Mouse (Mus musculus) thymus, postnatal 4 days (tissue): ENCODE measurements around the gene Cracr2b.

ENCODE experiments used
- DNase-seq: peaks from one replicate; pipeline ENCODE4 v3.0.0; 2021

Cracr2b gene

DNA sequence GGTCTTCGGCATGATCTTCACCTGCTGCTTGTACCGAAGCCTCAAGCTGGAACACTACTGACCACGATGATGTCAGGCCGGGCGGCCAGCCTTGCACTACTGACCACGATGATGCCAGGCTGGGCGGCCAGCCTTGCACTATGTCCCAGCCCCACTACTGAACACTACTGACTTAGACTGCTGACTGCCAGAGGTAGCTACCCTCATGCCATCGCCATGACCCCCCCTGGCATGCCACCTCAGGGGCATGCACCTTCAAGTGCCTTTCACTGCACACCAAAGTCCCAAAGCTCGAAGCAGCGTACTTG lies 9.7 kb downstream of the Cracr2b start:
- DNase-seq, result no peak

DNA sequence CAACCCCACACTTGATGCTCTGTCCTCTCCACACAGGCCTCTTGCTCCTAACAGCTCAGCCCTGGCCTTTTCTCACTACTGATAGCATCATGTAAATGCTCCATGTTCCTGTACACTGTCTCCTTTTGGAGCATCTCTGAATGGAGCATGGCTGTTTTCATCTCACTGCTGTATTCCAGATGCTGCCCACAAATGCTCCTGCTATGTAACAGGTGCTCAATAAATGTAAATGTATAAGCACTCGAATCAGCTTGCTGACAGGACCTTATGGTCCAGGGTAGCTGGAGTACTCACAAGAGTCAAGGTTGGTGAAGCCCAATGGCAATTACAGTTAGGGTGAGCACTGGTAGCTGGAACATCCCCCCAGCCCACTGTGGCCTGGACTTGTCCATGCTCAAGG lies 10.3 kb downstream of the Cracr2b start:
- DNase-seq, result no peak

DNA sequence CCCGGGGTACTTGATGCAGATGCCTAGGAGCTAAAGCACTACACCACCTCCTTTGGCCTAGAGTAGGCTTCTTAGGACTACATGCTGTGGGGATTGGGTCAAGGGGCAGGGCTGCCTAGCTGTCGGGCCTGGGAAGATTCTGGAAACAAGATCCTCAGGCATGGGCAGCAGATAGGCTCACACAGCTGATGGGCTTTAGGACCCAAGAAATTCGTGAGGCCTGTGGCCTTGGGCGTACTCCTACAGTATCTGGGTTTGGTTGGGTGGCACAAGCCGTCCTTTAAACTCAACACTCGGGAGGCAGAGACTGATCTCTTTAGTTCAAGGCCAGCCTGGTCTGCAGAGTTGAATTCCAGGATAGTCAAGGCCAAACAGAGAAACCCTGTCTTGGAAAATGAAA lies 11.3 kb downstream of the Cracr2b start:
- no peak for DNase-seq

DNA sequence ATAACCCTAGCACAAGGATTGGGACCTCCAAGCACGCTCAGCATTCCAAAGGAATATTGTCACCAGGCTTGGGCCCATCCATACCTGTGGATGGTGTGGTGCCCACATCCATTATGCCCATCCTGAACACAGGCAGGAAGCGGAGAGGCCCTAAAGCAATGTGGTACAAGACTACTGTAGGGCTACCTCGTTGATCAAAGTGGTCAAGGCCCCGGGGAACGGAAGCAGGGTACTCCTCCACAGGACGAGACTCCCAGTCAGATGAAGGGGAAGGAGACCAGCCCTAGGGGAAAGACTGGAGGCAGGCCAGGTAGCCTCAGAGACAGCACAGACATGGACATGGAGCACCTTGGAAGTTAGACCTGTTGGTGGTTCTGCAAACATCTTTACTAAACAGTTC lies 11.9 kb downstream of the Cracr2b start:
- no peak for DNase-seq

DNA sequence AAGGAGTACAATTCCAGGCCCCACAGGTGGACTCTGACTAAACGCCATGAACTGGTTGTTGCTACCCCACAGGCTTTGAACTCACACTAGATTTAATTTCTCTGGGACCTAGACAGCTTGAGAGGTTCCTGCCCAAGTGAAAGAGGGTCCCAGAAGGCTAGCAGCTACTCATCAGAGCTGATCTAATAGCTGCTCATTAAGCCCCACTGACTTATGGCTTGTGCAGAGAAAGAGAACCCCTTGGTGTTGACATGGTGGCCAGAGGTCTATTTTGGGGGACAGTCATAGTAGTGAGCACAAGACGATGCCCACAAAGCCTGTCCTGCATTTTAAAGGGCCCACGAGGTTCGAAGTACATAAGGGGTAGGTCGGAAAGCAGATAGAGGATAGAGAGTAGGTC lies 13.3 kb downstream of the Cracr2b start:
- no peak for DNase-seq

DNA sequence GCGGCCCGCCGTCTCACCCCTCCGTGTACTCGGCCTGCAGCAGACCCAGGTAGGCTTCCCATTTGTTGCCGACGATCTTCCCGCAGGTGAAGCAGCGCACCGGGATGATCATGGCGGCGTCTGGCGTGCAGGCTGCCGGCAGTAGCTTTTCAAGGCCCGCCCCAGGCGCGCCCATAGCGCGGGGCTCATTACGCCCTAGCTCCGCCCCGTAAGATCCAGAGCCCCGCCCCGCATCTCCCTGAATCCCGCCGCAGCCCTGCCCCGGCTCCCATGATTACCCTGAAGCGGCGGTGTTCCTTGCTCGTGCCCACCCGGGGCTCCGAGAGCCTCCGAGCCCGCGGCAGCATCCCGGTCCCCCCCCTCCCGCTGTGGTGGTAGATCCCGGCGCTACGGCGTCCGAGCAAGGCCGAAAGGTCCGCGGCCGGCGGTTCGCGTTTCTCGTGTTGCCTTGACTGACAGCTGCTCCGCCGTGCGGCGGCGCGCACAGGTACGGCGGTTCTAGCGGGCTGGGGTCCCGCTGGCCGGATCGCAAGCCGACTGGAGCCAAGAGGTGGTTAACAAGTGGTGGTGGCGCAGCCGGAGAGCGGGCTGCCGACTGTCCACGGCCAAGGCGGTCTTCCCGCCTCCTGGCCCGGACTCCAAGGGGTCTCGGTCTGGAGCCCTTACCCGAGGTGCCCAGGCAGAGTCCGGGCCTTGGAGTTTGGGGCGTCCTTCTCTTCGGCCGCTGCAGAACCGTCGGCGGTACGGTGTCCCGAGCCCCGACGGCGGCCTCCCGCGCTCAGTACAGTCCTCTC lies 14.3 kb downstream of the Cracr2b start, which contains the start of the genes Polr2l and Tspan4:
Gene Polr2l, minus strand, starts transcription at position 122 of the 794 bp plus-strand sequence.
Gene Tspan4, plus strand, starts transcription at position 230 of the 794 bp plus-strand sequence.
- DNase-seq, result peak; percentile 91

DNA sequence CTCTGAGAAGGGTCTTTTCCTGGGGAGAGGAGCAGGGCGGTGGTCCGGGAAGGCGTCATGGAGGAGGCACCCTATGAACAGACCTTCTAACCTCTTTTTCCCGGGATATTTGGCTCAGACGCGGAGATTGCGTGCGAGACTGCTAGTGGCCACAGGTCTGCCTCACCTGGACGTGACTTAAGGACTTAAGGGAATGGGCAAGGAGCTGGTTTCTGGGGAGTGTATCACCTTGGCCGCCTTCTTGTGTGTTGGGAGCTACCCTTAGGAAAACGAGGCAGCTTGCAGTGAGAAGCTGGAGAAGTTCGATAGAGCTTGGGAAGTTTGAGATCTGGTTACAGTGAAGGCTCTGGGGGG lies 14.9 kb downstream of the Cracr2b start:
- DNase-seq, result no peak

DNA sequence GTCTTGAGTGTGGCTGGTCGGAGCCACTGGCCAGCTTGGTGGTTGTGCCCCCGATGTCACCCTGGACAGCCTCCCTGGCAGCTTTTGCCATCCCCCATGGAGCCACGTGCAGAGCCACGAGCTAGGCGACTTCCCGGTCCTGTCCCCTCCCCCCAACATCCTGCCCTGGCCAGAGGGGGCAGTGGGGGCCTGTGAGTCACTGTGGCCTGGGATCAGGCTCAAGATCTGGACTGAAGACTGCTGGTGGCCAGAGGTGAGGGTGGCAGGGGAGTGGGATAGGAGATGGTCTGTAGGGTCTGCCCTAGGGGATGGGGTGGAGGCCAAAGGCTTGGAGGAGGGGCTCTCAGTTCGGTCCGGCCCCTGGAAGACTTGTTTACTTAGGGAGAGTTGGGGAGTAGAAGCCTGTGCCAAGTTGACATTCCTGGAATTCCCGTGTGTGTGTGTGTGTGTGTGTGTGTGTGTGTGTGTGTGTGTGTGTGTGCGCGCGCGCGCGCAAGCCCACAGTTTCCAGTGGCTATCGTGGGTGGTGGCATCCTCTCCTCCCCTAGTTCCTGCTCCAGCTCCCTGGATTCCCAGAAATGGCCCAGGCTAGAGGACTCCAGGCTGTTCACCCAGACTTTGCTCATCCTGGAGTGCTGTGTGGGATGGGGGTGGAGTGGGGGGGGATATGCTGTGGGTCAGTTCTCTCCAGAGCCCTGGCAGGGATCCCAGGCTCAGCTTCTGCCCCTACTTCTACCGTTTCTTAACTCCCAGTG lies 15.5 kb downstream of the Cracr2b start:
- peak; percentile 46 for DNase-seq

DNA sequence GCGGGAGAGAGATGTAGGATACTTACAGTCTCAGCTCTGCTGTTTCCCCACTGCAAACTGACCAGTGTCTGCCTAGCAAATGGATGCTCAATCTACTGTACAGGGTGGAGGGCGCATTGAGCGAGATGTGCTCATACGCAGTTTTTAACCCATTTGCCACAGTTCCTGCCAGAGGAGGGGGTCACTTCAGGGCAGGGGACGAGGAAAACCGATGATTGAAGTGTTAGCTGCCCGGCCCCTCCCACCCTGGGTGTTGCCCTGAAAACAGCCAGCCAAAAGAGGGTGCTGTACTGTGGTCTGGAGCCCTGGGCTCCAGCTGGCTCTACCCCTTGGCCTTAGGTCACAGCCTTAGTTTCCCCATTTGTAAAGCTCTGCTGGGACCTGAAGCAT lies 16.1 kb downstream of the Cracr2b start:
- DNase-seq, result no peak

DNA sequence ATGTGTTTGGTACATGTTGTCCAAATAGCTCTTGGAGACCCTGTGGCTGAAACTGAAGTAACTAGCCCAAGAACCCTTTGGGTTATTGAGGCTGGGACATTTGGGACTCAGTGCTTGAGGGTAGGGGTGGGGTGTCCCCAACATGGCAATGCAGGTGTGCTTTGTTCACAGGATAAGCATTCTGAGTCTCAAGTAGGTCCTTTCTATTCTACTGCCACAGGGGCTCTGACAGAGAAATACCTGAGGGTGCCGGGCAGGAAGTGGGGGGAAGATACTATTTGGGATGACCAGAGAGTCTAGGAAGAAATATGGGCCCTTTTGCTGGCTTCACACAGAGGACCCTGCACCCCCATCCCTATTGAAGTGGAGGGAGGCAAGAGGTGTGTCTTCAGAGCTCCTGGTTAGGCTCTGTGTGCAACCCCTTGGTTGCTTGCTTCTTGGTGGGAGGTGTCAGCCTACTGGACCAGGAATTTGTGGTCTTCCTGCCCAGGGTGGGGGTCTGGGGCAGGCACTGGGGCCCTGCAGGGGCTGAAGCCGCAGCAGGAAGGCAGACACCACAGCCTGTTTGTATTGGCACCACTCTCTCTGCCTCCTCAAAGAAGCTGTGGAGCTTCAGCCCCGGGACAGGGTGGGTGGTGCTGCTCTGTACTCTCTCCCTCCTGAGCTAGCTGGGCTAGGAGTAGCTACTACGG lies 16.8 kb downstream of the Cracr2b start:
- DNase-seq, result peak; percentile 32

DNA sequence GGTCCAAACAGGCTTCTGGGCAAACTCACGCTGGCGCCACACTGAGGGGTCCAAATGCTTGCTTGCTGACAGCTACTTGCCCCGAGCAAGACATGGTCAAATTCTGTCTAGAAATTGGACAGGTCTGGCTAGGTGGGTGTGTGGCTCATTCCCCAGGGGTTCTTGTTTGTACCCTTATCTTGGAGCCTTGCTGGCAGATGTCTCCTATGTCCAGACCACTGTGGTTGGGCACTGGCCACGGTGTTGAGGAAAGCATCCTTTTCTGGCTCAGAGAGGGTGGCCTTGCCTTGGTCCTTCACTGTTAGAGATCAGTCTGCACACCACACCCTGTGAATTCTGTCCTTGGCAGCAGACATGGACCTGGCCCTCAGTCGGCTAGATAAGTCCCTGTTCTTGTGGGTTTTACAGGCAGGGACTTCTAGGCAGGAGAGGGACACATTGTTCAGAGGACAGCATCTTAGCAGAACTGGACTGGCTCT lies 17.4 kb downstream of the Cracr2b start:
- no peak for DNase-seq

DNA sequence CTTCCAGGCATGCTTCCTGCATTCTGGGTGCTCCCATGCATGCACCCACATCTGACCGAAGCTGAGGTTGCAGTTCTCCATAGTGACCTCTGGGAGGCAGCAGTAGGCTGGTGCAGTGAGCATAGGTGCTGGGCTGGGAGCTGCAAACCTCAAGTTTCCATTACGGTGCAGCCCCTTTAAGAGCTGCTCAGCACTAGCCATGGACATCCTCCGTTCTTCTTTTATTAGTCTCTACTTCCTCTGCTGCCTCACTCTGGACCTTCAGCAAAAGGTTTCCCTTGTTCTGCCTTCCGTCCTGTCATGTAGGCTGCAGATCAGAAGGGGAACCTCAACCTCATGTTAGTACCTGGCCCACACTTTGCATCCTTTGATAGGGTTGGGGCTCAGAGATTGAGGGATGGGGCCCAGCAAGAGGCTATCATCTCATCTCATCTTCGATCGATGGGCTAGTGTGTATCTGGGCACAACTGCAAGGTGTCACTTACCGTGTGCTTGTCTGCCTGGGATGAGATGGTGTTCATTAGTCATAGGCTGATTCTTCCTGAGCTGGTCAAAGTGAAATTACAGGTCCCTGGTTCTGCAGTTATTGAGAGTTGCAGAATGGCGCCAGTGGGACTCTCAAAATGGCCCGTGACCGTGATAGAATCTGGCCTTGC lies 20.1 kb downstream of the Cracr2b start:
- peak; percentile 73 for DNase-seq

DNA sequence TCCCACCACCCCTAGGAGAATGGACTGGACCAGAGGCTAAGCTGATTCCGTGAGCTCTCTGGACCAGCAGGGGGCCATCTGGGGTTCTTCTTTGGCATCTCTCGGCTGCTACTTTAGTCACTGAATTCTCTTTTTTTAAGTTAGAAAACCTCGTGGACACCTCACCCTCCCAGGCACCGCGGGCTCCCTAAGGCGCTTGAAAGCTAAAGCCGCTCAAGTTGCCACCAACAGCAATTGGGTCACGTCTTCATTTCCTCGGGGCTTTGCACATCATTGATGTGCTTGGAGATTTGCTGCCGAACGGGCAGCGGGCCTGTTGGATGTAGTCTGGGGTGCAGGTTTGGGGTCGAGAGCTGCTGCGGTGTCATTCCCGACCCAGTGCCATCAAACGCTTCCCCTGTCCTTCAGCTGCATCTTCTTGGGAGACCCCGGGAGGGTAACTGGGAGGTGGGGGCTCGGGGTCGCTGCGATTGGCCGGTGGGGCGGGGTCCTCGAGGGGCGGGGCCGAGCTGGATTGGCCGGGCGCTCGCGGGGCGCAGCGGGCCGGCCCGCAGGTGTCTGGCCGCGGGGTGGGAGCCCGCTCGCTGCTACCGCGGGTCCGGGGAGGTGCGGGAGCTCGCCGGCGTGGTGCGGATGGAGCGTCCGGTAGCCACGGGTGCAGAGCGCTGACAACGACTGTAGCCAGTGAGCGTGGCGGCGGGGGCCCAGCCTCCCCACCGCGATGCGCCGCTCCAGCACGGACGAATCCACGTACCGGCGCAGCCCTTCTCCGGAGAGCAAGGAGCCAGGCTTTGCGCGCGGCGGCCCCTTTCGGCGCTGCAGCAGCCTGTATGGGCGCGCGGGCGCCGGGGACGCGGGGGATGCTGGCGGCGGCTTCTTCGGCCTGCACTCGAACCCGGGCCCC lies 20.9 kb downstream of the Cracr2b start:
- DNase-seq, result peak; percentile 67

DNA sequence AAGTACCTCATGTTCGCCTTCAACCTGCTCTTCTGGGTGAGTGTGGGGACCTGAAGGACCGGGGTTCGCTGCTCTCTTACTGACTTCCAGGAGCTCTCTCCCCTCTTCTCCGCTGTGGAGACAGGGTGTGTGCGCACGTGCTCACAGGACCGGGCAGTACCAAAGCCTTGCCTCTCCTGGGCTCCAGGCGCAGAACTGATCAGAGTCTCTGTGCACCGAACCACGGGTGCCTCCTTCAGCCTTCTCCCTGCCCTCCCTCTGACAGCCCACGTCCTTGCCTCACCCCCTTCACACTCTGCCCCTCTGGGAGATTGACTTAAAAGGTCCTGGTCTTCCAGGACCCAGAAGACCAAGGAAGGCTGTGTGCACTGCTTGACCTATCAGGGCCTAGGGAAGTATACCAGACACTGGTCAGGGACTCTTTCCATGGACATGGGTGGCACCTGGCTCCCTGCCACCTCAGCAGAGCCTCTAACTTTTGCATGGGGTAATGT lies 21.7 kb downstream of the Cracr2b start:
- DNase-seq, result no peak

DNA sequence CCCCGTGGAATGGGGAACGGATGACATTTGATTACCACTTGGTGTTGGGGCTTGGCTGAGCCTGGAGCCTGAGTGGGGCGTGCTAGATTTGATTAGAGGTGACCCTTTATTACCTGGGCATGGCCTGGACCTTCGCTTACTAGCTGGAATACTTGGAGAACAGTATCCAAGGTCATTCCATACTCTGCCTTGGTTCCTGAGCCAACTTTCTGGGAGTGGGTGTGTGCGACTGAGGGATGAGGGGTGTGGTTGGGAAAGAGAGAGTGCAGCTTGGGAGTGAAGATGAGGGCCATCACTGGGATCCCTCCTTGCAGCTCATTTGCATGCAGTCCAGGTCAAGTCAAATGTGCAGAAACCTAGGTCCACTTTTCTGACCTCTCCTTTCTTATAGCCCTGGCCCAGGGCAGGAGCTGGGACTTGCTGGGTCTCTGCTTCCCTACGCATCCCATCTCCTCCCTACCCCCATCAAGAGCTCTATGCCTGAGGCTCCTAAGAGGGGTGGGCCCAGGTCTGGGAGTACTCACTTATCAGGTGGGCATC lies 22.3 kb downstream of the Cracr2b start:
- no peak for DNase-seq

DNA sequence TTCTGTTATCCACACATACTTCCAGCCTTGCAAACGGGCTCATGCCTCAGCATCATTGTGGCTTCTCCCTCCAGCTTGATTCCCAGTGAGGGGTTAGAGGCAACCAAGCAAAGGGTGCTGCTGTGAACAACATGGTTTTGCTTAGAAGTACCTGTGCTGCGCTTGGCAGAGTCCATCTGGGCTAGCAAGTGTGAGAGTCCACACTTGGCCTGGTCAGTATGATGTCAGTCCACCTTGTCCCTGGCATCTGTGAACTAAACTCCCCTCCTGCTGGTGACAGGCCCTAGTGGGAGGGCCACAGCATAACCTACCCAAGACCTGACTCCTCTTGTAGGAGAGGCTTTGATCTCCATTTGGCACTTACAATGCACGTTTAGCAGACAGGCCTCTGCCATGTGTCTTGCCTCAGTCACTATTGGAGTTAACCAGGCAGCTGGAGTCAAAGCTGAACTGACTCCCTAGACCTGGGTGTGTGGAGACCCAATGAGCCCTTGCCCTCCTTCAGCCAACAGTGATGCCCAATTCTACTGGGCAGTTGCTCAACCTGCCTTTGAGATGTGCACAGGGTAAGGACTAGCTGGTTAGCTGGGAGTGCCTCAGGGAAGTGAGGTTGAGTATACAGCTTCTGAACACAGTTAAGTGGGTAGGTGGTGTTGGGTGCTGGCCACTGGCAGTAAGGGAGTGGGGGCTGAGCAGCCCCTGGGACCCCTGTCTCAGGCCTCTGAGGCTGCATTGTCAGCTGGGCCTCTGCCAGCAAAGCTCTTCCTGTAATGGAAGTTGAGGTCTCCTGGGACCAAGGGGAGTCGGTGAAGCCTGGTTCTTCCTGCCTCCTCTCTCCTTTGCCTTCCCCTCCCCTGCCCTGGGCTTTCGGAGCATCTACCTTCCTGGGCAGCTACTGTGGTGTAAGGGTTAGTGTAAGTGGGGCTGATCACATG lies 23.6 kb downstream of the Cracr2b start:
- no peak for DNase-seq

DNA sequence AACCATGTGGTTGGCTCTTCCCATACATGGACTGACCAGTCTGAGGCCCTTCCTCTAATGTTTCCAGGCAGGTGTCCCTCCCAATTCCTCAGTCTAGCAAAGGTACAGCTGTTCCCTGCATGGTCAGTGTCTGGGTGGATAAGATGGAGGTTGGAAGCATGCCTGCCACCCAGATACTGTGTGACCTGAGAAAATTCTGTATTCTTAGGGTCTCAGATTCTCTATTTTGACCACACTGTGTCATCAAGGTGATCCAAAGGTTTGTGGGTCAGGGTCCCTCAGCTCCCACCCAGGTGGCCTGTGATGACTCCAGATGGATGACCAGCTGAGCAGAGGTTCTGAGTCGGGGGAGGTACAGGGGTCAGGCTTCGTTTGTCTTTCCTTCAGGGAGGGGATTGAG lies 24.3 kb downstream of the Cracr2b start:
- no peak for DNase-seq

DNA sequence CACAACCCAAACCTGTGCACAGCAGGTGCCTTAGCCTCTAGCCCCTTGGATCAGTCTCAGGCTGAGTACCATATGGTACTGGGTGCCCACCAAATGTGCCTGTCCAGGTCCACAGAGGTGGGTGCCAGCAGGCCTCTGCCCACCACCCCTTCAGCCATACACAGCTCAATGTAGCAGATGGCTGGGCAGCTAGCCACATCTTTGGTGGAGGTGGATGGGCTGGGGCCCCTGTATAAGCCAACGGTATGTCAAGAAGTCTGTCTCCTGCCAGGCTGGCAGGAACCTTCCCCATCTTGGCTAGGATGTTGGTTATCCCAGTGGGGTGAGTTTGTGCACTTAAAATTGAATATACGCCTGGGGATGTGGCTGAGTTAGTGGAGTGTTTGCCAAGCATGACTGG lies 24.7 kb downstream of the Cracr2b start:
- no peak for DNase-seq

DNA sequence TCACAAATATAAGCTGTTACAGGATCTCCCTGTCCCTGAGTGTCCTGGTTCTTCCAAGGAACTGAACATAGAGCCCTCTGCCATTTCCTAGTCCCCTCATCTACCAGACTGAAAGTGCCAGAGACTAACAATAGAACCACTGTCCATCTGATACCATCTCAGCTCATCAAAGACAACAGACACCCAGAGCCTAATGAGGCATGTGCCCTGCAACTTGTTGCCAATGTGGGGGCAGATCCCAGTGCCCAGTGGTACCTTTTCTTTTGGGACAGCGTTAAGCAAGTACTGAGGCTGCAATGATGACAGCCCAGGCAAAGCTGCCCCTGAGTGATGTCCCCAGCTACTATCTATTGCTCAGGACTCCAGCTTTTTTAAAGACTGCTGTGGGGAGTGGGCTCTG lies 25.3 kb downstream of the Cracr2b start:
- DNase-seq, result no peak

DNA sequence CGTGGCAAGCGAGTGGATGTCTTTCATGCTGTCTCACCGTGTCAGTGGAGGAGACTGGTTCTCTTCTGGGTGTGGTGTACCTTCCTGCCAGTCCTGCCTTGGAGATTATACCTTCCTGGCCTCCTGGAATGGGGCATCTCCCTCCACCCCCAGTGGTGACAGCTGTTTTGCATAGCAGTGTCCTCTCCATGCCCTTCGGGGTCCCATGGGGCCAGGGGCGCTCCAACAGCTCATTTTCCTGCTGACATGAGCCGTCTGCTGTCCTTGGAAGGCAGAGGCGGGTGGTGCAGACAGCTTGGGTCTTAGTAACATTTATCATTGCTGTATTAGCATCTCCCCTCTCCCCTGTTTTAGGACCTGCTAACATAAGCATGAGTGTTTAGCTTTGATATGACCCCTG lies 26.2 kb downstream of the Cracr2b start:
- no peak for DNase-seq

DNA sequence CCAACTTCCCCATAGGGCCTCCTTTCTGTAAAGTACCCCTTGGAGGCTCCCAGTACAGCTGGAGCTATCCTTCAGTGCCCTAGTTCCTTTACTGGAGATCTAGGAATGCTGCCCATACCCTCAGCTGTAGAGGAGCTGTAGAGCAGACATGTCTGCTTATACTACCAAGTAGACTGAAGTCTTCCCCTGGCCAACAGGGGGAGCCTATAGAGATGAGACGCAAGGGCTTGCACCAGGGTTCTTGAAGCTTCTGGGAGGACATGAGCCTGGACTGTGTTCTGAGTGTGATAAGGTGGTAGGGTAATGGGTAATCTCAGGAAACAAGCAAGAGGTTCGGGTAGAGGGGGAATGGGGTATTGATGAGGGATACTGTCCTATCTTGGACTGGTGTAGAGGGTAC lies 30.3 kb downstream of the Cracr2b start:
- peak; percentile 57 for DNase-seq
